Mouse (Mus musculus): ENCODE measurements at regions not wholly inside any gene's neighbourhood (a gene's known extent, or its start where the extent isn't known, plus 50 kb on each side); places are given as distances from the start of the nearest gene placed in this dataset.

DNA sequence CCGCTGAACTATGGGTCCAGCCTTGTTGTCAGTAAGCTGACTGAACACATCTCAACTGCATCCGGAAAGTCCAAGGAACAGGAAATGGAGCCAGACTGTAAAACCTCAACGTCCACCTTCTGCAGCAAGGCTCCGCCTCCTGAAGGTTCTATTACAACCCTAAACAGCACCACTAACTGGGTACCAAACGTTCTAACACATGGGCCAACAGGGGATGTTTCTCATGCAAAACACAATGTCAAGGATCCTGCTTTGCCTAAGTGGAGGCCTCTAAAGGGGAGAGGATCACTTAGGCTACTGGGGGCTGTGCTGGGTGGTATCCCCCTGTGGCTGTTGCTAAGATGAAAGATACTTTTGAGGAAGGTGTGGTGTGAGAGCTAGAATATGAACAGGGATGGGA is 51.0 kb upstream of the Stt3b start:
- Histone ChIP-seq H3K4me3 (no peak overlapping the region), H3K27ac (no peak overlapping the region)
- intact Hi-C loops (cut with DNase I), result no loop called here
- DNase-seq (ENCODE audit: extremely low spot score in 1 of 2, low spot score in 2 of 2), result no peak
- no peak for TF ChIP-seq CTCF (IDR thresholded peaks at IDR 0.05)

DNA sequence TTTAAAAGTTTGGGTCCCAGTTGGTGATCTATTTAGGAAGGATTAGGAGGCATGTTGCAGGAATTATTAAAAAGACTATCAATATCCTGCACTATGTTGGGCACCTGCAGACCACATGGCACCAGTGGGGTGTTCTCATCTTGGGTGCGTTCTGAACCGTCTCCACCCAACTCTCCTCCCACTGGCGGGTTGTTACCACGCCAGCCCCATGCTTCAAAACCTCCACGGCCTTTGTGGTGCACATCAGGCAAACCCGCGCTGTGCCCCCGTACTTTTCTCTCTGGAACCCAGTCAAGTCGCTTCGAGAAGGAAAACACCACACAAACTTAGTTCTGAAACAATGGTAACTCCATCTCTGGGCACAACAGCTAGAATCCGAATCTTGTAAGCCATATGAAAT is 51.7 kb upstream of the Stt3b start:
- intact Hi-C loops (cut with DNase I), result no loop called here
- H3K27ac ChIP-seq, result no peak overlapping the region
- no peak for TF ChIP-seq CTCF (IDR thresholded peaks at IDR 0.05)
- no peak for DNase-seq (ENCODE audit: extremely low spot score in 1 of 2, low spot score in 2 of 2)
- no peak overlapping the region for H3K4me3 ChIP-seq

DNA sequence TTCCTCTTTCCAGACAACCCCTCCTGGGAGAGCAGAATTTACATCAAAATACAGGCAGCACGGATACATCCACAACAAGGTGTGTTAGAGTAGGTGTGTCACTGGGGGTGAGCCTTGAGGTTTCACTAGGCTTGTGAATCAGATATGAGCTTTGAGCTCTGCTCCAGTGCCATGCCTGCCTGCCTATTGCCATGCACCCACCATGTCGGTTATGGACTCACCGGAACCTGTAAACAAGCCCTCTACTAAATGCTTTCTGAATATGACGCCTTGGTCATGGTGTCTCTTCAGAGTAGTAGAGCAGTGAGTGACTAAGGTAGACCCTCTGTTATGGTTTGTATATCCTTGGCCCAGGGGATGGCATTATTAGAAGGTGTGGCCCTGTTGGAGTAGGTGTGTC is 52.3 kb upstream of the Stt3b start:
- DNase-seq (ENCODE audit: extremely low spot score in 1 of 2, low spot score in 2 of 2), result no peak
- intact Hi-C loops (cut with DNase I), result no loop called here
- no peak overlapping the region for H3K4me3 ChIP-seq
- no peak overlapping the region for H3K27ac ChIP-seq
- no peak for TF ChIP-seq CTCF (IDR thresholded peaks at IDR 0.05)

DNA sequence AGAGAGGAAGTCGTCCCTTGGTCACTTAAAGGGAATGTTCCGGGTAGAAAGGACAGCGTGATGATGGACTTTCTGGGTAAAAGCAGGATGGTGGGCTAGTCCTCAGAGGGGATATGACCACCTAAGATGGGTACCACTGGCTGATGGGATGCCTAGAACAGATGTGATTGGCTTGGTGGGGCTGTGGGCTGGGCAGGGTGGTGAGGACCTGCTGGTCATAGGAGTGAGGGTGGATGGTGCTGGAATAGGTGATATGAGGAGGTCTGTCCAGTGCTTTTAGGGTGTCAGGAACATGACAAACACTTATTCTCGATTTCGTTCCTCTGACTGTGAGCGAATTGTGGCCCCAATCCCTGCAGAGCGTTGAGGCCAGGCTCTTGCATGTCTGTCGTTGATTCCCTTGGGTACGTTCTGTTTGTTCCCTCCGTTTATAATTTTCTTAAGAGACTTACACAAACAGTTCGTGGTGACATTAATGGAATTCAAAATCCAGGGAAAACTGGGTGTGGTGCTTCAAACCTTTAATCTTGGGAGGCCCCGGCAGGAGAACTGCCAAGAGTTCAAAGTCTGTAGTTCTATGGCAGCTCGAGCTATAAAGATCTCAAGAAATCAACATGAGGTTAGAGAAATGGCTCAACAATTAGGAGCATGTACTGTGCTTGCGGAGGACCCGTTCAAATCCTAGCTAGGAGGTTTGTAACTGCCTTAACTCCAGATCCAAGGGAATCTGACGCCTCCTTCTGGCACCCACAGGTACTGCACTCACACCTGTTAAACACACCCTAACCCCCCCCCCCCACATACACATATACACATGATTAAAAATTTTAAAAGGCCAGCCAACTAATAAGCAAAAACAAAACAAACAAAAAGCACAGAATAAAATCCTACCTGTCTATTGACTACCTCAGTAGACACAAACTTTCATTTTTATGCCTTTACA is 55.0 kb upstream of the Stt3b start:
- intact Hi-C loops (cut with DNase I), result no loop called here
- no peak for DNase-seq (ENCODE audit: extremely low spot score in 1 of 2, low spot score in 2 of 2)
- Histone ChIP-seq H3K4me3 (no peak overlapping the region), H3K27ac (no peak overlapping the region)
- no peak; the same call in 1 of the 2 replicates for TF ChIP-seq CTCF (IDR thresholded peaks at IDR 0.05)

DNA sequence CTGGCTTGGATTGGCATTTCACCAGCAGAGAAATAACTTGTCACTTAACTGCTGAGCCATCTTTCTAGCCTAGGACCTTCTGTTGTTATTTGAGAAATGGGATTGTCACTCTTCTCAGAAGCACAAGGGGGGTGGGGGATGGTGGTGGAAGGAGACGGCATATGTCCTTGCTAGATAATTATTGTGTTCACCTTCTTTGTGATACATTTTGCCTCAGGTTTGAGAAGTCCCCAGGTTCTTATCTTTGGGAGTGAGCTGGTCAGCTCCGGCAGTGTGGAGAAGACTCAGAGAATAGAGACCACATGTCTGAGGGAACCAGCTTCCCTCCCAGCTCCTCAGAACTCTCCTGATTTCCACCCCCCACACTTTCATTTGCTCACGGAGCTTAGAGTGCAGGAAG is 57.6 kb upstream of the Stt3b start:
- no peak overlapping the region for H3K27ac ChIP-seq
- intact Hi-C loops (cut with DNase I), result no loop called here
- no peak overlapping the region for H3K4me3 ChIP-seq
- no peak for TF ChIP-seq CTCF (IDR thresholded peaks at IDR 0.05)
- no peak for DNase-seq (ENCODE audit: extremely low spot score in 1 of 2, low spot score in 2 of 2)

DNA sequence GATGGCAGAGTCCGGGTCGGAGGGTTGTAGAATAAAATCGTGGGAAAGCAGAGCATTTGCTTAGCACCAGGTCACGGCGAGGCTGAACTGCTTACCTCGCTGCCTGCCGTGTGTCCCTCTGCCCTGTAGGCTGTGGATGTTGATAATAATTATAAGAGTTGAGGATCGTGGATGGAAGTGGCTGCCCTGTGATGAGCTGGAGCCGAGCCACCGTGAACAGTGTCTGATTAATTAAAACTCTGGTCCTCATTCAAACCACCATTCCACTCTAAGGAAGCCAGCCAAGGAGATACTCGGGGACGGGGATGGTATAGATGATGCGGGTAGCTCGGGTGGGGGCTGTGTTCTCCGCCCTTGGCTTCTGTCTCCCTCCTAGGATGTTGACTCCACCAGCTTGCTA is 70.1 kb upstream of the Stt3b start:
- TF ChIP-seq CTCF (IDR thresholded peaks at IDR 0.05), result no peak
- no peak overlapping the region for H3K27ac ChIP-seq
- DNase-seq (ENCODE audit: extremely low spot score in 1 of 2, low spot score in 2 of 2), result no peak
- H3K4me3 ChIP-seq, result no peak overlapping the region
- intact Hi-C loops (cut with DNase I), result no loop called here

DNA sequence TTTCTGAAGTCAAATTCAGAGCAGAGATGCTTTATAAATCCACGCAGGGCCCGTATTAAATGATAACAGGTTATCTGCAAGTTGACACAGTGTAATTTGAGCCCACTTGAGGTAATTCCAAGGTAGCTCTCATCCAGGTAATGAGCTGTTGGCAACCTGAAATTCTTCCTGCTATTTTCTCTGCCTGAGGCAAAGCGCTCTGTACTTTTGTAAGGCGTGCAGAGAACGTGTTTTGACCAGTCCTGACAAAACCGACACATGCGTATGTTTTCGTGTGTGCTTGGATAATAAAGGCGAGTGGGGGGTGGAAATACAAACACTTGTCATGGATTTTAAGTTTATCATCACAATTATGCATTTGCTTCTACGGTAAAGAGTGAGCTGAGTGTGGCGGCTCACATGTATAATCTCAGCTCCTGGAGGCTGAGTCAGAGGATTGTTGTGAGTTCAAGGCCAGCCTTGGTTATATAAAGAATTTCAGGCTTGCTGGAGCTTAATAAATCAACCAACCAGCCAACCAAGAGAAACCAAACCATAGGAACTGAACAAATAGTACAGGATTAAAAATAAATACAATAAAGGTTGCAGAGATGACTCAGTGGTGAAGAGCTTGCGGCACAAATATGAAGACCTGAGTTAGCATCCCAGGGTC is 72.7 kb upstream of the Stt3b start:
- TF ChIP-seq CTCF (IDR thresholded peaks at IDR 0.05), result no peak
- intact Hi-C loops (cut with DNase I), result no loop called here

DNA sequence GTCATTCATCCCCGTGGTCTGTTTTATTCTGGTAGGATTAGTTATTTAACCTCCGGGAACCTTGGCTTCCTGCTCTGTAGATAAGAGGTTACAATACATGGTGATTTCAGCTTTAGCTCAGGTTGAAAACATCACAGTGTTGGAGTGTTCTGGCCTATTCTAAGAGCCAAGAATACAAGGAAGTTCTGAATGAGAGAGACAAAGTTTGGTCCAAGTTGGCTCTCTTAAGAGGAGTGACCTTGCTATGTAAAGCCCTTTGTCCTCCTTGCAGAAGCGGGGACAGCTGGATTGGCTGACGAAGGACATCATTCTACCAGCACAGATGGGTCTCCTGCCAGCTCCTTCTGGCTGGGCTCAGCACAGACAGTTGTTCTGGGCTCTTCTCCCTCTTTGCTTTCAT is 73.7 kb upstream of the Stt3b start:
- Histone ChIP-seq H3K27ac (no peak overlapping the region), H3K4me3 (no peak overlapping the region)
- TF ChIP-seq CTCF (IDR thresholded peaks at IDR 0.05), result no peak
- intact Hi-C loops (cut with DNase I), result no loop called here
- DNase-seq (ENCODE audit: extremely low spot score in 1 of 2, low spot score in 2 of 2), result no peak

More for the DNA sequence above, 72.7 kb upstream of the Stt3b start:
- H3K4me3 ChIP-seq, result no peak overlapping the region
- DNase-seq (ENCODE audit: extremely low spot score in 1 of 2, low spot score in 2 of 2), result no peak
- no peak overlapping the region for H3K27ac ChIP-seq

DNA sequence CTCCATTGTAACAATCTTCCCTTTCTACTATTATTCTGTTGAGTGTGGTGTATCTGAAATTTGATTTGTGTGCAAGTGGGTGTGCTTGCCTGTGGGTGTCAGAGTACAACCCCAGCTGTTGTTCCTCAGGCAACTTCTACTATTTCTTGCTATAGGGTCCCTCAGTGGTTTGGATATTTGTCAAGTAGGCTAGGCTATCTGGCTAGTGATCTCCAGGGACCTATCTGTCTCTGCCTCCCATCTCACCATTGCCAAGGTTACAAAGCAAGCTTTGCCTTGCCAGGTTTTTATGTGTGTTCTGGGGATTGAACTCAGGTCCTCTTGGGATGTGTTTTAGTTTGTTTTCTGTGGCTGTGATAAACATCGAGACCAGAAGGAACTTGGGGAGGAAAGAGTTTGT is 74.1 kb upstream of the Stt3b start:
- DNase-seq (ENCODE audit: extremely low spot score in 1 of 2, low spot score in 2 of 2), result no peak
- H3K27ac ChIP-seq, result no peak overlapping the region
- H3K4me3 ChIP-seq, result no peak overlapping the region
- intact Hi-C loops (cut with DNase I), result no loop called here
- TF ChIP-seq CTCF (IDR thresholded peaks at IDR 0.05), result no peak

DNA sequence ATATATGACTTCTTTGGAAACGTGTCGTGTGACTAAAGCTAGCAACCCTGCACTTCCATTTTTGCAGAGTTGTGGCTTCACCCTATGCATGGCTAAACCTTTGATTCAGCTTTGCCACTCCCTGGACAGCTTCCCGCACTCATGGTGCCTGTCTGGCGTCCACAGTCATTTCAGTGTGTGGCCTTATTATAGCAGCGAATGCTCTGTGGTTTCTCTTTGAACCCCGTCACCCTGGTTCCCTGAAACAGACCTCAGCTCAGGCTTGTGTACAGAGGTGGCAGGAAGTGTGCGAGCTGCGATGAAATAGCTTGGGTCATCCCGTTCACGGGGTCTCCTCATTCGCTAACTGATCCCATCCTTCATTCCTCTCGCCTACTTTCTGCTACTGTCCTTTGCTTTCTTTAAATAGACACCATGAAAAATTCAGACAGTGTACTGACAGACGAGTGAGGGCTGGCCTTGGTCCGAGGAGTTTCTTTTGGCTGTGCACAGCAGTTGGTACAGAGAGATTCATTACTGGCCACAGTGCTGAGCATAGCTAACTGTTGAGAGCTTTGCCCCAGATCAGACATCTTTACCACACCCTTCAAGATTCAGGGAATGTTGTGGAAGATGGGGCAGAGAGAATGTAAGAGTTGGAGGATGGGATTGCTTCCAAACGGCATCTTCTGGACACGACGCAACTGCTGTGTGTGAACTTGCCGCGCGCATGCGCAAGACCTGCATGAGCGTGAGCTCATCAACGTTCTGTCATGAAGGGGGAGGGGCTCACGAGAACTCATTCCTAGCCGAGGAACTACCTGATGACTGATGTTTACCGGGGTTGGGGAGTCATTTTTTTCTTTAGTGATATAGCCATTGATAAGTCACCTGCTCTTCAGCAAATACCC is 77.5 kb upstream of the Stt3b start:
- Histone ChIP-seq H3K27ac (no peak overlapping the region), H3K4me3 (no peak overlapping the region)
- DNase-seq (ENCODE audit: extremely low spot score in 1 of 2, low spot score in 2 of 2), result no peak
- TF ChIP-seq CTCF (IDR thresholded peaks at IDR 0.05), result no peak
- intact Hi-C loops (cut with DNase I), result no loop called here

DNA sequence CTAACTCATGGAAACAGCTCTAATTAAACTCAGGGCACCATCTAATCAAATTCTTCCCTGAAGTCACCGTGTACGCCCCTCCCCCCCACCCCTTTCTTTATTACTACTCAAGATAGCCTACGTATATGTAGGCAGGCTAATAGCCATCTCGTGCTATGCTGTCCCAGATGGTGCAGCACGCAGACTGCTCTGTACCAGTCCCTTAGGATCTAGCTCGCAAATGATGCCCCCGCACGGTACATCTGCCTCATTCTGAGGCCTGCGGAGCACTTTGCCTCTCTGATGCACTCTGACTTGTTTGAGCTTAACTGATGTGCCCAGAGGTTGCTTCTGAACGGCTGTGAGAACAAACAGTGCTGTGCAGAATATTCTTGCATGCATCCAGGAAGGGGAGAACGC is 78.1 kb upstream of the Stt3b start:
- no peak overlapping the region for H3K4me3 ChIP-seq
- intact Hi-C loops (cut with DNase I), result no loop called here
- no peak overlapping the region for H3K27ac ChIP-seq
- TF ChIP-seq CTCF (IDR thresholded peaks at IDR 0.05), result no peak
- DNase-seq (ENCODE audit: extremely low spot score in 1 of 2, low spot score in 2 of 2), result no peak

DNA sequence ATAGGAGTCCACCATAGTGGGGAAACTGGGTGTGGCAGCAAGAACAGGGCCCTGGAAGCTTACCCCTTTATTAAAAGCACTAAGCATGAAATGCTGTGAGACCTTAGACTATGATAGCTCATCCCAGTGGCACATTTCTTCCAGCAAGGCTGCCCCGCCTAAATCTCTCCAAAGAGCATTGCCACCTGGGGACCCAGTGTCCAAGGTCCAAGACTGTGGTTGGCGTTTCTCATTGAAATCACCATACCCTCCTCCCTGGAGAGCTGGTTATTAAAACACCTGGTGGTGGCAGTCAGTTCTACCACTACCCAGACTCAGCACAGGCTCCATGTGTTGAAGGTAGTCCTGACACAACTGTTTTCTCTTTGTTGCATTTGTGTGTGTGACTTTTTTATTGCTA is 78.9 kb upstream of the Stt3b start:
- intact Hi-C loops (cut with DNase I), result no loop called here
- TF ChIP-seq CTCF (IDR thresholded peaks at IDR 0.05), result no peak
- no peak for DNase-seq (ENCODE audit: extremely low spot score in 1 of 2, low spot score in 2 of 2)
- Histone ChIP-seq H3K4me3 (no peak overlapping the region), H3K27ac (no peak overlapping the region)
